In genomic region chr2:128832611-128833010, GRCm38 (mm10) we compare ENCODE assay signal across 17 mouse cellular contexts. TPM values are rescaled to one million over a fixed set of nuclear protein-coding genes. Genes with fewer than 3 reads are reported as not detected.
DNase-seq lines count a peak whose midpoint lies in the region; ATAC-seq and TF ChIP-seq lines count a peak whose summit lies in the region.
"Had no signal": no experiment of that assay in that cellular context is flagged by ENCODE, and none has a peak within 500 bp of the region (broad histone marks: within the 10 kb centered on the region; RNA-seq: fewer than 3 reads in every experiment).

No protein-coding gene starts in this region.

- H3K9me3 ChIP-seq in lung, embryonic 14.5 days (ENCODE audit: low read depth, low read length), result no peaks in the 10 kb centered on the region
- H3K9me3 ChIP-seq in intestine, postnatal 0 days (ENCODE audit: control insufficient read depth), result no peaks in the 10 kb centered on the region
- H3K9me3 ChIP-seq in stomach, postnatal 0 days (ENCODE audit: control insufficient read depth, low read length), result no peaks in the 10 kb centered on the region
- H3K9me3 ChIP-seq: embryonic facial prominence, embryonic 12.5 days; forebrain, embryonic 15.5 days; heart, embryonic 13.5 days had no signal

- H3K4me2 ChIP-seq in lung, embryonic 14.5 days, result no peak overlapping the region
- H3K4me2 ChIP-seq in intestine, postnatal 0 days (replicated peaks; ENCODE audit: low read depth), result no peak overlapping the region
- H3K4me2 ChIP-seq in stomach, postnatal 0 days (replicated peaks; ENCODE audit: low read depth), result no peak overlapping the region
- H3K4me2 ChIP-seq: embryonic facial prominence, embryonic 12.5 days; forebrain, embryonic 15.5 days; heart, embryonic 13.5 days had no signal

- 56% methylated on average over 3 of the region's 3 CpGs for WGBS in lung, embryonic 14.5 days
- 24% methylated on average over 3 of the region's 3 CpGs for WGBS in intestine, postnatal 0 days
- 32% methylated on average over 3 of the region's 3 CpGs for WGBS in stomach, postnatal 0 days

- H3K4me3 ChIP-seq in lung, embryonic 14.5 days (ENCODE audit: low read depth, low read length), result no peak overlapping the region
- no peak overlapping the region for H3K4me3 ChIP-seq in brown adipose tissue, adult 24 weeks (ENCODE audit: insufficient read depth, low read depth, low read length)
- H3K4me3 ChIP-seq in intestine, postnatal 0 days (ENCODE audit: low read depth, low read length), result no peak overlapping the region
- no peak overlapping the region for H3K4me3 ChIP-seq in stomach, postnatal 0 days (ENCODE audit: low read depth, low read length)
- H3K4me3 ChIP-seq: embryonic facial prominence, embryonic 12.5 days; forebrain, embryonic 15.5 days; heart, embryonic 13.5 days had no signal

- no peak overlapping the region for H3K9ac ChIP-seq in lung, embryonic 14.5 days
- no peak overlapping the region for H3K9ac ChIP-seq in intestine, postnatal 0 days (ENCODE audit: low read depth, low read length)
- no peak overlapping the region for H3K9ac ChIP-seq in stomach, postnatal 0 days (ENCODE audit: low read length)
- H3K9ac ChIP-seq: embryonic facial prominence, embryonic 12.5 days; forebrain, embryonic 15.5 days; heart, embryonic 13.5 days had no signal

- TF ChIP-seq EP300 in stomach, postnatal 0 days (optimal IDR thresholded peaks at IDR 0.05), result no peak

- H3K27me3 ChIP-seq in lung, embryonic 14.5 days (ENCODE audit: insufficient read depth, low read length), result no peaks in the 10 kb centered on the region
- no peaks in the 10 kb centered on the region for H3K27me3 ChIP-seq in intestine, postnatal 0 days (replicated peaks; ENCODE audit: control insufficient read depth, insufficient read depth, low read length)
- no peaks in the 10 kb centered on the region for H3K27me3 ChIP-seq in stomach, postnatal 0 days (ENCODE audit: control insufficient read depth, insufficient read depth, low read length)
- H3K27me3 ChIP-seq: CH12.LX; embryonic facial prominence, embryonic 12.5 days; forebrain, embryonic 15.5 days; heart, embryonic 13.5 days had no signal

- no peak overlapping the region for H3K27ac ChIP-seq in lung, embryonic 14.5 days (ENCODE audit: low read depth)
- peak overlapping the region; percentile 36; the same call in 1 of the 2 replicates for H3K27ac ChIP-seq in brown adipose tissue, adult 24 weeks (replicated peaks; ENCODE audit: low read depth, low read length)
- peak overlapping the region; percentile 94 for H3K27ac ChIP-seq in intestine, postnatal 0 days (ENCODE audit: low read depth, low read length)
- no peak overlapping the region for H3K27ac ChIP-seq in stomach, postnatal 0 days (replicated peaks)
- H3K27ac ChIP-seq: embryonic facial prominence, embryonic 12.5 days; forebrain, embryonic 15.5 days; heart, embryonic 13.5 days had no signal

- no peak for DNase-seq in lung, embryonic 14.5 days
- no peak for DNase-seq in lung, postnatal 25 days (ENCODE audit: low spot score)
- no peak for DNase-seq in stomach, postnatal 0 days (ENCODE audit: low spot score)
- no peak for DNase-seq in urinary bladder, postnatal 36 days (ENCODE audit: low spot score in 2 of 2)
- DNase-seq in kidney, adult 11 months, result no peak
- DNase-seq: cerebellum, adult 11-12 months; cerebellum, adult 9-10 months; cerebellum, postnatal 25 days; gastrocnemius, postnatal 10 days; heart, postnatal 36 days had no signal

- no peaks in the 10 kb centered on the region for H3K4me1 ChIP-seq in lung, embryonic 14.5 days (ENCODE audit: insufficient read depth)
- H3K4me1 ChIP-seq in brown adipose tissue, adult 24 weeks (ENCODE audit: control insufficient read depth, insufficient read depth, insufficient read length, low read length), result no peaks in the 10 kb centered on the region
- 0 out of 2 replicates have a peak, but pooled peaks cover 4% of the 10 kb centered on the region for H3K4me1 ChIP-seq in intestine, postnatal 0 days (replicated peaks; ENCODE audit: control insufficient read depth, insufficient read depth, low read length)
- H3K4me1 ChIP-seq in stomach, postnatal 0 days (replicated peaks; ENCODE audit: control insufficient read depth, insufficient read depth), result no peaks in the 10 kb centered on the region
- H3K4me1 ChIP-seq: embryonic facial prominence, embryonic 12.5 days; forebrain, embryonic 15.5 days; heart, embryonic 13.5 days had no signal

- no peak for TF ChIP-seq CTCF in lung, embryonic 14.5 days (IDR thresholded peaks at IDR 0.05; ENCODE audit: low read depth)
- no peak for TF ChIP-seq CTCF in intestine, postnatal 0 days (IDR thresholded peaks at IDR 0.05; ENCODE audit: low read depth)
- TF ChIP-seq CTCF in stomach, postnatal 0 days (IDR thresholded peaks at IDR 0.05; ENCODE audit: low read depth), result no peak

- H3K36me3 ChIP-seq in lung, embryonic 14.5 days (ENCODE audit: insufficient read depth), result peaks cover 65% of the 10 kb centered on the region
- H3K36me3 ChIP-seq in intestine, postnatal 0 days (ENCODE audit: control insufficient read depth, insufficient read depth), result peaks cover 53% of the 10 kb centered on the region
- H3K36me3 ChIP-seq in stomach, postnatal 0 days (ENCODE audit: control insufficient read depth, insufficient read depth, low read length), result peaks cover 24% of the 10 kb centered on the region; the same call in 1 of the 2 replicates

- ATAC-seq in lung, embryonic 14.5 days (ENCODE audit: insufficient read depth), result peak; percentile 60; the same call in 1 of the 2 replicates
- ATAC-seq in intestine, postnatal 0 days, result peak; percentile 18
- peak; percentile 73 for ATAC-seq in stomach, postnatal 0 days (ENCODE audit: low FRiP score, low TSS enrichment)
- ATAC-seq: forebrain, embryonic 15.5 days; hindbrain, embryonic 16.5 days had no signal

RNA-seq across cellular contexts. Expression of gene Tmem87b, which starts 14.7 kb away (rescaled TPM):
- 29.5 and 30.2 TPM in 2 replicates for polyA plus RNA-seq in lung, embryonic 14.5 days (2014; fragmentation: Nextera tagmentation; extraction: Ambion mirVana)
- 12.9 and 13.7 TPM in 2 replicates for polyA plus RNA-seq in brown adipose tissue, adult 24 weeks (2012; ENCODE audit: insufficient read depth, insufficient read length, missing spikeins)
- polyA plus RNA-seq in intestine, postnatal 0 days (2015; fragmentation: Nextera tagmentation; extraction: Ambion mirVana), result 108 and 112 TPM in 2 replicates
- polyA plus RNA-seq in stomach, postnatal 0 days (2015; fragmentation: Nextera tagmentation; extraction: Ambion mirVana), result 26.4 and 31.9 TPM in 2 replicates

RNA-seq across cellular contexts. Expression of gene Fbln7, which starts 30.2 kb away (rescaled TPM):
- polyA plus RNA-seq in lung, embryonic 14.5 days (2014; fragmentation: Nextera tagmentation; extraction: Ambion mirVana), result 7.5 and 9.1 TPM in 2 replicates
- polyA plus RNA-seq in brown adipose tissue, adult 24 weeks (2012; ENCODE audit: insufficient read depth, insufficient read length, missing spikeins), result 1.7 and 2.5 TPM in 2 replicates
- 3.6 and 4.0 TPM in 2 replicates for polyA plus RNA-seq in intestine, postnatal 0 days (2015; fragmentation: Nextera tagmentation; extraction: Ambion mirVana)
- polyA plus RNA-seq in stomach, postnatal 0 days (2015; fragmentation: Nextera tagmentation; extraction: Ambion mirVana), result 2.3 and 2.5 TPM in 2 replicates

Comparison
In these comparisons a context has a peak if more than half of its experiments do, and no peak if none do; other contexts are left out.
1. ATAC-seq: peak in every context shown above with its lines; median percentile 73 in stomach, postnatal 0 days; 60 in lung, embryonic 14.5 days; 18 in intestine, postnatal 0 days.
2. H3K27ac ChIP-seq: peak in brown adipose tissue, adult 24 weeks (single experiment) and intestine, postnatal 0 days (single experiment); none in lung, embryonic 14.5 days (single experiment) and stomach, postnatal 0 days (single experiment).